Mouse (Mus musculus): ENCODE measurements around the gene Rspry1.

DNA sequence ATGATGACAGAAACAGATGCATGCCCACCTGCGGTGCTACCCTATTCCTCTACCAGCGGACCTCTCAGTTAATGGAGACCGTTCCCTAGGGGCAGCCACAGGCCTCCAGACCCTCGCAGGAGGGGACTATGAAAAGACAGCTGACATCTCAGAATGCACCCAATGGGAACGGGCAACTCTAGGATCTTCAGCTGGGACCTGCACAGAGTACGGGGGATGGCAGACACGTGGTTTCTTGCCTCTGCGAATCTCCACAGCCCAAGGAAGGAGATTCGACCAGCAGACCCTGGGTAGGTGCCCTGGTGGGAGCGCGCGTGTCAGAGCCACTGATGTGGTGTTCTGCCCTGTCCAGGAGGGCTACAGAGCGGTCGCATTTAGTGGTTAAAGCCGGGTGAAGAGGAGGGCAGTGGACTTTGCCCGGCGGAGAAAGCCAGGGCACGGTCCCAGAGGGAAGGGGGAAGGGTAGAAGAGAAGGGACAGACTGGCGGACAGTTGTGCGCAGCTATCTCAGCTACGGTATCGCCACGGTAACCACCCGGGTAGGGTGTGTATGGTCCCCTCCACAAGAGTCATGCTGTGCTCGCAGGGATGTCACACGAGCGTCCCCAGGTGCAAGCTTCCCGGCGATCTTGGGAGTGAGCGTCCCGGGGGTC, 93.7 kb downstream of the Rspry1 start:
- TF ChIP-seq HCFC1 (IDR thresholded peaks at IDR 0.05; ENCODE audit: borderline replicate concordance, insufficient read depth, low read length) (no peak), MAFK (IDR thresholded peaks at IDR 0.05; ENCODE audit: insufficient read depth, low read depth, low read length) (no peak), ZNF384 (IDR thresholded peaks at IDR 0.05; ENCODE audit: low read depth, low read length) (no peak), ZC3H11A (IDR thresholded peaks at IDR 0.05; ENCODE audit: borderline replicate concordance, low read depth, low read length) (no peak), CHD2 (IDR thresholded peaks at IDR 0.05; ENCODE audit: low read depth, low read length) (no peak)

Measured in ES-E14 (cell line).